Mouse (Mus musculus): ENCODE measurements around the gene Scn4a. TPM values are rescaled to one million over a fixed set of nuclear protein-coding genes. Genes with fewer than 3 reads are reported as not detected.
A peak's percentile ranks its signal among the peaks of the same experiment; 100 is the strongest.

Scn4a gene
- polyA plus RNA-seq, 1 experiment from 2014 or later: 1.5 TPM

GRCm38 (mm10) chr11:106286206-106286605 is 66.9 kb downstream of the Scn4a start:
- DNase-seq (ENCODE audit: low spot score) (no peak), ATAC-seq (ENCODE audit: low read depth) (no peak)
- no peak overlapping the region for H3K4me3 ChIP-seq (ENCODE audit: low read depth, low read length)
- no peaks in the 10 kb centered on the region for H3K27me3 ChIP-seq (replicated peaks; ENCODE audit: control insufficient read depth, insufficient read depth, low read length)
- peak overlapping the region; percentile 84 for H3K27ac ChIP-seq (replicated peaks; ENCODE audit: low read depth, low read length)
- H3K4me1 ChIP-seq (ENCODE audit: control insufficient read depth, insufficient read depth, low read length): peaks cover 17% of the 10 kb centered on the region; the same call in 1 of the 2 replicates
- 77% methylated on average over 7 of the region's 7 CpGs for WGBS
- H3K36me3 ChIP-seq (ENCODE audit: control insufficient read depth, insufficient read depth, low read length): no peaks in the 10 kb centered on the region
- no peaks in the 10 kb centered on the region for H3K9me3 ChIP-seq (ENCODE audit: control insufficient read depth, low read length)
- no peak overlapping the region for H3K9ac ChIP-seq (ENCODE audit: low read depth, low read length)
- H3K4me2 ChIP-seq (ENCODE audit: low read depth, low read length): no peak overlapping the region

- Histone ChIP-seq H3K4me2 (ENCODE audit: low read depth, low read length) (no peak overlapping the region), H3K4me3 (ENCODE audit: low read depth, low read length) (no peak overlapping the region), H3K4me1 (ENCODE audit: control insufficient read depth, insufficient read depth, low read length) (peaks cover 17% of the 10 kb centered on the region; the same call in 1 of the 2 replicates), H3K36me3 (ENCODE audit: control insufficient read depth, insufficient read depth, low read length) (no peaks in the 10 kb centered on the region), H3K27me3 (replicated peaks; ENCODE audit: control insufficient read depth, insufficient read depth, low read length) (no peaks in the 10 kb centered on the region), H3K9me3 (ENCODE audit: control insufficient read depth, low read length) (no peaks in the 10 kb centered on the region), H3K9ac (ENCODE audit: low read depth, low read length) (no peak overlapping the region), H3K27ac (replicated peaks; ENCODE audit: low read depth, low read length) (no peak overlapping the region)
- DNase-seq (ENCODE audit: low spot score) (no peak), ATAC-seq (ENCODE audit: low read depth) (no peak)
- WGBS: 59% methylated on average over 8 of the region's 8 CpGs
Observed at GRCm38 (mm10) chr11:106284126-106284525, 69.0 kb downstream of the Scn4a start.

- H3K27me3 ChIP-seq (replicated peaks; ENCODE audit: control insufficient read depth, insufficient read depth, low read length): no peaks in the 10 kb centered on the region
- no peaks in the 10 kb centered on the region for H3K36me3 ChIP-seq (ENCODE audit: control insufficient read depth, insufficient read depth, low read length)
- H3K4me3 ChIP-seq (ENCODE audit: low read depth, low read length): no peak overlapping the region
- peaks cover 17% of the 10 kb centered on the region; the same call in 1 of the 2 replicates for H3K4me1 ChIP-seq (ENCODE audit: control insufficient read depth, insufficient read depth, low read length)
- DNase-seq (ENCODE audit: low spot score): no peak
- H3K9me3 ChIP-seq (ENCODE audit: control insufficient read depth, low read length): no peaks in the 10 kb centered on the region
- WGBS: 79% methylated on average over 4 of the region's 4 CpGs
- H3K4me2 ChIP-seq (ENCODE audit: low read depth, low read length): no peak overlapping the region
- no peak overlapping the region for H3K9ac ChIP-seq (ENCODE audit: low read depth, low read length)
- ATAC-seq (ENCODE audit: low read depth): no peak
- no peak overlapping the region for H3K27ac ChIP-seq (replicated peaks; ENCODE audit: low read depth, low read length)
Observed at GRCm38 (mm10) chr11:106283371-106283770, 69.7 kb downstream of the Scn4a start.

- ATAC-seq (ENCODE audit: low read depth) (no peak), DNase-seq (ENCODE audit: low spot score) (no peak)
- H3K27ac ChIP-seq (replicated peaks; ENCODE audit: low read depth, low read length): no peak overlapping the region
- no peaks in the 10 kb centered on the region for H3K36me3 ChIP-seq (ENCODE audit: control insufficient read depth, insufficient read depth, low read length)
- WGBS: 79% methylated on average over 6 of the region's 6 CpGs
- H3K4me2 ChIP-seq (ENCODE audit: low read depth, low read length): no peak overlapping the region
- no peak overlapping the region for H3K4me3 ChIP-seq (ENCODE audit: low read depth, low read length)
- H3K9ac ChIP-seq (ENCODE audit: low read depth, low read length): no peak overlapping the region
- peaks cover 13% of the 10 kb centered on the region; the same call in 1 of the 2 replicates for H3K4me1 ChIP-seq (ENCODE audit: control insufficient read depth, insufficient read depth, low read length)
- H3K27me3 ChIP-seq (replicated peaks; ENCODE audit: control insufficient read depth, insufficient read depth, low read length): no peaks in the 10 kb centered on the region
- H3K9me3 ChIP-seq (ENCODE audit: control insufficient read depth, low read length): no peaks in the 10 kb centered on the region
Observed at GRCm38 (mm10) chr11:106282452-106282851, 70.6 kb downstream of the Scn4a start.

- Histone ChIP-seq H3K4me2 (ENCODE audit: low read depth, low read length) (peak within 1 kb of the TSS; percentile 51), H3K4me3 (ENCODE audit: low read depth, low read length) (peak within 1 kb of the TSS; percentile 10), H3K9ac (ENCODE audit: low read depth, low read length) (0 out of 2 replicates have a peak within 1 kb of the TSS, but pooled peaks have one; percentile 26), H3K4me1 (ENCODE audit: control insufficient read depth, insufficient read depth, low read length) (peaks cover 13% of the 10 kb centered on the region), H3K27ac (replicated peaks; ENCODE audit: low read depth, low read length) (peak within 1 kb of the TSS; percentile 53), H3K9me3 (ENCODE audit: control insufficient read depth, low read length) (no peaks in the 10 kb centered on the region), H3K27me3 (replicated peaks; ENCODE audit: control insufficient read depth, insufficient read depth, low read length) (no peaks in the 10 kb centered on the region), H3K36me3 (ENCODE audit: control insufficient read depth, insufficient read depth, low read length) (no peaks in the 10 kb centered on the region)
- WGBS: 8% methylated on average over 25 of the region's 25 CpGs
- DNase-seq (ENCODE audit: low spot score) (peak; percentile 96), ATAC-seq (ENCODE audit: low read depth) (peak; percentile 60; the same call in 1 of the 2 replicates)
Observed at GRCm38 (mm10) chr11:106276454-106276853, 76.6 kb downstream of the Scn4a start, which contains the start of gene Tcam1. Tcam1 (plus strand) TSS chr11:106276672.

- no peaks in the 10 kb centered on the region for H3K9me3 ChIP-seq (ENCODE audit: control insufficient read depth, low read length)
- H3K9ac ChIP-seq (ENCODE audit: low read depth, low read length): no peak overlapping the region
- H3K27ac ChIP-seq (replicated peaks; ENCODE audit: low read depth, low read length): peak overlapping the region; percentile 53
- peak; percentile 80 for DNase-seq (ENCODE audit: low spot score)
- WGBS: 58% methylated on average over 7 of the region's 7 CpGs
- H3K4me2 ChIP-seq (ENCODE audit: low read depth, low read length): no peak overlapping the region
- peaks cover 24% of the 10 kb centered on the region for H3K4me1 ChIP-seq (ENCODE audit: control insufficient read depth, insufficient read depth, low read length)
- H3K36me3 ChIP-seq (ENCODE audit: control insufficient read depth, insufficient read depth, low read length): 0 out of 2 replicates have a peak, but pooled peaks cover 4% of the 10 kb centered on the region
- no peak for ATAC-seq (ENCODE audit: low read depth)
- H3K4me3 ChIP-seq (ENCODE audit: low read depth, low read length): no peak overlapping the region
- no peaks in the 10 kb centered on the region for H3K27me3 ChIP-seq (replicated peaks; ENCODE audit: control insufficient read depth, insufficient read depth, low read length)
Observed at GRCm38 (mm10) chr11:106274971-106275411, 78.1 kb downstream of the Scn4a start.

- Histone ChIP-seq H3K4me1 (ENCODE audit: control insufficient read depth, insufficient read depth, low read length) (peaks cover 25% of the 10 kb centered on the region), H3K4me3 (ENCODE audit: low read depth, low read length) (no peak overlapping the region), H3K27ac (replicated peaks; ENCODE audit: low read depth, low read length) (peak overlapping the region; percentile 53), H3K36me3 (ENCODE audit: control insufficient read depth, insufficient read depth, low read length) (0 out of 2 replicates have a peak, but pooled peaks cover 4% of the 10 kb centered on the region), H3K27me3 (replicated peaks; ENCODE audit: control insufficient read depth, insufficient read depth, low read length) (no peaks in the 10 kb centered on the region), H3K9ac (ENCODE audit: low read depth, low read length) (no peak overlapping the region), H3K9me3 (ENCODE audit: control insufficient read depth, low read length) (no peaks in the 10 kb centered on the region), H3K4me2 (ENCODE audit: low read depth, low read length) (no peak overlapping the region)
- WGBS: 70% methylated on average over 1 of the region's 1 CpGs
- ATAC-seq (ENCODE audit: low read depth) (no peak), DNase-seq (ENCODE audit: low spot score) (no peak)
Observed at GRCm38 (mm10) chr11:106274374-106274773, 78.7 kb downstream of the Scn4a start.

- H3K4me1 ChIP-seq (ENCODE audit: control insufficient read depth, insufficient read depth, low read length): peaks cover 31% of the 10 kb centered on the region
- 0 out of 2 replicates have a peak, but pooled peaks cover 4% of the 10 kb centered on the region for H3K36me3 ChIP-seq (ENCODE audit: control insufficient read depth, insufficient read depth, low read length)
- H3K27ac ChIP-seq (replicated peaks; ENCODE audit: low read depth, low read length): peak overlapping the region; percentile 88
- H3K9me3 ChIP-seq (ENCODE audit: control insufficient read depth, low read length): no peaks in the 10 kb centered on the region
- H3K4me3 ChIP-seq (ENCODE audit: low read depth, low read length): no peak overlapping the region
- H3K27me3 ChIP-seq (replicated peaks; ENCODE audit: control insufficient read depth, insufficient read depth, low read length): no peaks in the 10 kb centered on the region
- 94% methylated on average over 6 of the region's 6 CpGs for WGBS
- no peak overlapping the region for H3K9ac ChIP-seq (ENCODE audit: low read depth, low read length)
- no peak for ATAC-seq (ENCODE audit: low read depth)
- peak overlapping the region; percentile 80 for H3K4me2 ChIP-seq (ENCODE audit: low read depth, low read length)
- no peak for DNase-seq (ENCODE audit: low spot score)
Observed at GRCm38 (mm10) chr11:106273811-106274210, 79.3 kb downstream of the Scn4a start.

GRCm38 (mm10) chr11:106273311-106273684 is 79.8 kb downstream of the Scn4a start:
- Histone ChIP-seq H3K9me3 (ENCODE audit: control insufficient read depth, low read length) (no peaks in the 10 kb centered on the region), H3K36me3 (ENCODE audit: control insufficient read depth, insufficient read depth, low read length) (0 out of 2 replicates have a peak, but pooled peaks cover 4% of the 10 kb centered on the region), H3K4me1 (ENCODE audit: control insufficient read depth, insufficient read depth, low read length) (peaks cover 36% of the 10 kb centered on the region), H3K4me3 (ENCODE audit: low read depth, low read length) (peak overlapping the region; percentile 98), H3K4me2 (ENCODE audit: low read depth, low read length) (peak overlapping the region; percentile 80), H3K9ac (ENCODE audit: low read depth, low read length) (peak overlapping the region; percentile 68), H3K27ac (replicated peaks; ENCODE audit: low read depth, low read length) (peak overlapping the region; percentile 88), H3K27me3 (replicated peaks; ENCODE audit: control insufficient read depth, insufficient read depth, low read length) (no peaks in the 10 kb centered on the region)
- 17% methylated on average over 10 of the region's 16 CpGs for WGBS
- DNase-seq (ENCODE audit: low spot score) (peak; percentile 41), ATAC-seq (ENCODE audit: low read depth) (no peak)
